Mouse (Mus musculus) liver (tissue): ENCODE data around the gene N4bp3.
"Not testable (repeated sequence)": the region's sequence is repeated elsewhere in the genome, so short reads cannot be mapped to it uniquely, and the experiment has no call there.

Source experiments
- DNase-seq: peaks from one replicate; pipeline ENCODE4 v3.0.0-alpha.2; 2020; ENCODE audit warnings: mixed read lengths

N4bp3 gene

GRCm38 (mm10) chr11:51650691-51651515 is at the start of gene N4bp3, which contains the start of gene D930048N14Rik:
Gene N4bp3, minus strand, starts transcription at chr11:51650842.
Gene D930048N14Rik, plus strand, starts transcription at chr11:51650954.
- DNase-seq, result peak; percentile 56

- no peak for DNase-seq
These were observed 44.3 kb upstream of the N4bp3 start for GRCm38 (mm10) chr11:51694984-51695383.

GRCm38 (mm10) chr11:51690597-51690996 is 40.0 kb upstream of the N4bp3 start:
- not testable (repeated sequence) for DNase-seq

GRCm38 (mm10) chr11:51689343-51689742 is 38.7 kb upstream of the N4bp3 start:
- no peak for DNase-seq

- DNase-seq, result peak; percentile 100
These were observed 38.0 kb upstream of the N4bp3 start, which contains the start of gene 0610009B22Rik for GRCm38 (mm10) chr11:51688330-51689328. Gene 0610009B22Rik, minus strand, starts transcription at chr11:51688874.

- DNase-seq, result no peak
These were observed 31.3 kb upstream of the N4bp3 start for GRCm38 (mm10) chr11:51681976-51682374.

GRCm38 (mm10) chr11:51681324-51681975 is 30.8 kb upstream of the N4bp3 start:
- DNase-seq, result peak; percentile 88

GRCm38 (mm10) chr11:51679466-51679865 is 28.8 kb upstream of the N4bp3 start:
- DNase-seq, result no peak

- DNase-seq, result no peak
These were observed 27.2 kb upstream of the N4bp3 start for GRCm38 (mm10) chr11:51677737-51678418.

GRCm38 (mm10) chr11:51675386-51675785 is 24.7 kb upstream of the N4bp3 start:
- DNase-seq, result no peak

GRCm38 (mm10) chr11:51673291-51673690 is 22.6 kb upstream of the N4bp3 start:
- DNase-seq, result no peak

GRCm38 (mm10) chr11:51671376-51671775 is 20.7 kb upstream of the N4bp3 start:
- no peak for DNase-seq

- DNase-seq, result no peak
These were observed 20.2 kb upstream of the N4bp3 start for GRCm38 (mm10) chr11:51670846-51671245.

GRCm38 (mm10) chr11:51664747-51665146 is 14.1 kb upstream of the N4bp3 start:
- DNase-seq, result not testable (repeated sequence)

- DNase-seq, result no peak
These were observed 12.0 kb upstream of the N4bp3 start for GRCm38 (mm10) chr11:51662632-51663031.

- DNase-seq, result no peak
These were observed 11.3 kb upstream of the N4bp3 start for GRCm38 (mm10) chr11:51661867-51662365.

GRCm38 (mm10) chr11:51658705-51659104 is 8.1 kb upstream of the N4bp3 start:
- DNase-seq, result no peak

- DNase-seq, result no peak
These were observed 7.6 kb upstream of the N4bp3 start for GRCm38 (mm10) chr11:51658291-51658690.

GRCm38 (mm10) chr11:51656798-51657521 is 6.3 kb upstream of the N4bp3 start:
- DNase-seq, result no peak

GRCm38 (mm10) chr11:51654891-51655290 is 4.2 kb upstream of the N4bp3 start:
- no peak for DNase-seq

GRCm38 (mm10) chr11:51653736-51654135 is 3.1 kb upstream of the N4bp3 start:
- no peak for DNase-seq
